Mouse (Mus musculus) liver, postnatal 0 days (tissue): ENCODE measurements around the gene 4933425L06Rik.

Source experiments
- CTCF ChIP-seq: sonication (generic); IDR thresholded peaks from 2 replicates; pipeline ENCODE4 v1.5.1; 2016; ENCODE audit warnings: antibody characterized with exemption, low read depth
- EP300 ChIP-seq: IDR thresholded peaks from 2 replicates; pipeline ENCODE4 v1.6.1; 2016; ENCODE audit warnings: antibody characterized with exemption, low read depth, mild to moderate bottlenecking

DNA sequence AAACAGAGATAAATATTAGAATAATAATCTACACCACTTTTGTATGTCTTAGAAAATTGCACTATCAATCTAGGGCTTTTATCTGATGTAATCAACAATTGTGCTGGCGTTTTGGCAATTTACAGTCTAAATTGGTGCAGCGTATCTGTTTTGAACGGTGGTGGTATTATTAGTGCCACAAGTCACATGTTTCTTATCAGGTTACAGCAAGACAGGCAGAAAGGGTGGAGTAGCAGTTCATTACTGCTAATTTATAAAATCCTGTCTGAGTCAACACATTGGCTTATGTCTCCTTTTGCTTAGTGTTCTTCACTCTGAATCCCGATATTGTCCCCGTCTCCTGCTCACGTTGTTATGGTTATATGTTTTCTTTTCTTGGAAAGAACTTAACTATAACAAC lies 48.2 kb downstream of the 4933425L06Rik start:
- TF ChIP-seq CTCF (no peak), EP300 (peak; percentile 75; the same call in 1 of the 2 replicates)
